ENCODE assay signal across 15 mouse cellular contexts in the genomic region with DNA sequence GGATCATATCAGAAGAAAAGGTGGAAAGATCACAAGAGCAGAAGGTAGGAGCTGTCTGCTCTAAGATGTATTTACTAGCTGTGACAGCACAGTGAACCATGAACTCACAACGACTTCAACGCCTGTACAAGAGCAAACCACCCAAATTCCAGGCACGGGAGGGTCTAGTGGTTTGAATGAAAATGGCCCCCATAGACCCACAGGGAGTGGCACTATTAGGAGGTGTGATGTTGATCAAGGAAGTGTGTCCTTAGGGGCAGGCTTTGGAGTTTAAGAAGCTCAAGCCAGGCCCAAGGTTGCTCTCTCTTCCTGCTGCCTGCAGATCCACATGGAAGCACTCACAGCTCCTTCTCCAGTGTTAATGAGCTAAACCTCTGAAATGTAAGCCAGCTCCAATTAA.
"Had no signal": no experiment of that assay in that cellular context is flagged by ENCODE, and none has a peak within 500 bp of the region (broad histone marks: within the 10 kb centered on the region; RNA-seq: fewer than 3 reads in every experiment).

No protein-coding gene starts in this region.

- H3K4me3 ChIP-seq: neural tube, embryonic 13.5 days; neural tube, embryonic 15.5 days; stomach, embryonic 15.5 days had no signal

- DNase-seq: retina, postnatal 1 day; right cerebral cortex, adult 18-20 months; right cerebral cortex, postnatal 14 days; right cerebral cortex, postnatal 25 days; right cerebral cortex, postnatal 4 days; spleen, adult 18-20 months; thymus, adult 2 months; thymus, postnatal 14 days; thymus, postnatal 25 days; thymus, postnatal 36 days; thymus, postnatal 4 days had no signal

- H3K27ac ChIP-seq: neural tube, embryonic 13.5 days; neural tube, embryonic 15.5 days; stomach, embryonic 15.5 days; stomach, postnatal 0 days had no signal

- H3K36me3 ChIP-seq: neural tube, embryonic 13.5 days; neural tube, embryonic 15.5 days; stomach, embryonic 15.5 days had no signal

- H3K27me3 ChIP-seq: neural tube, embryonic 13.5 days; neural tube, embryonic 15.5 days; stomach, embryonic 15.5 days had no signal

- H3K9me3 ChIP-seq: neural tube, embryonic 15.5 days; stomach, embryonic 15.5 days had no signal
